ENCODE assay signal across 8 mouse cellular contexts in the genomic region with DNA sequence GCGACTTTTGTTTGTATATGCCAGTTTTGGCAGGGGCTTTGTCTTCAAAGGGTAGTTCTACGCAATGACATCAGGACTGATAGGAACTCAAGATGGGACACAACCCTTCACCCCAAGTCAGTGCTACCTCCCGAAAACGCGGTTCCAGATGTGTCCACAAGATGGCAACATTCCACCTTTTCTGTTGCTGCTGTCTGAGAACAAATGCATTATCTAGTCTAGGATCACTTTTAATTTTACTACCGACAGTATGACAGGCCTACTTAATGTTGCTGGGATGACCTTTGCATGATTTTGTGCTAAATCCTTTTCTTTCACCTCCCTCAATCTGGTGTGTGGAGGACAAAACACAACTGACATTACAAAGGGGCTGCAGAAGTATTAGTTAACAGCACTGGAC.
DNase-seq lines count a peak whose midpoint lies in the region; ATAC-seq and TF ChIP-seq lines count a peak whose summit lies in the region.

No protein-coding gene starts in this region.

- H3K27ac ChIP-seq in MEL (ENCODE audit: control insufficient read depth, low read depth, low read length), result no peak overlapping the region
- no peak overlapping the region for H3K27ac ChIP-seq in midbrain, postnatal 0 days (ENCODE audit: low read depth, low read length)

- no peaks in the 10 kb centered on the region for H3K79me2 ChIP-seq in MEL (ENCODE audit: control insufficient read depth, insufficient read depth, low read length, poor library complexity)

- H3K4me3 ChIP-seq in MEL (ENCODE audit: control insufficient read depth in 1 of 2, insufficient read depth in 1 of 2, low read depth in 2 of 2, low read length in 2 of 2), result no peak overlapping the region
- no peak overlapping the region for H3K4me3 ChIP-seq in midbrain, postnatal 0 days (ENCODE audit: low read depth, low read length)

- intact Hi-C loops in gastrocnemius, postnatal 14 days (cut with DNase I; ENCODE audit: low total_unique reads), result no loop called here

- TF ChIP-seq RAD21 in MEL (IDR thresholded peaks at IDR 0.05; ENCODE audit: low read depth, low read length), result no peak; the same call in 1 of the 2 replicates

- 15% methylated on average over 6 of the region's 6 CpGs for WGBS in midbrain, postnatal 0 days

- no peaks in the 10 kb centered on the region for H3K9me3 ChIP-seq in MEL (replicated peaks; ENCODE audit: insufficient read depth, low read length)
- no peaks in the 10 kb centered on the region for H3K9me3 ChIP-seq in midbrain, postnatal 0 days (ENCODE audit: low read length)

- H3K4me2 ChIP-seq in midbrain, postnatal 0 days (ENCODE audit: low read depth, low read length, poor library complexity, severe bottlenecking), result no peak overlapping the region

- H3K27me3 ChIP-seq in MEL (ENCODE audit: control insufficient read depth in 1 of 2, insufficient read depth in 2 of 2, low read length in 2 of 2), result no peaks in the 10 kb centered on the region
- no peaks in the 10 kb centered on the region for H3K27me3 ChIP-seq in midbrain, postnatal 0 days (ENCODE audit: insufficient read depth, low read length)

- H3K9ac ChIP-seq in MEL (ENCODE audit: control insufficient read depth, low read depth, low read length, poor library complexity, severe bottlenecking), result no peak overlapping the region
- H3K9ac ChIP-seq in midbrain, postnatal 0 days (replicated peaks; ENCODE audit: low read length, poor library complexity, severe bottlenecking), result no peak overlapping the region

- TF ChIP-seq CTCF in MEL (IDR thresholded peaks at IDR 0.05 in 2 of 3, conservative IDR thresholded peaks at IDR 0.05 in 1 of 3; ENCODE audit: control insufficient read depth in 1 of 3, insufficient read depth in 1 of 3, low read depth in 2 of 3, low read length in 3 of 3, poor library complexity in 1 of 3, severe bottlenecking in 1 of 3), result peak; percentile 17 to 32 (median 20); a peak in 3 of 6 replicates
- peak; percentile 91 for TF ChIP-seq CTCF in midbrain, postnatal 0 days (IDR thresholded peaks at IDR 0.05)

- peak; percentile 8 for DNase-seq in gastrocnemius, postnatal 14 days
- DNase-seq in gastrocnemius, adult 18-20 months (ENCODE audit: low spot score), result no peak
- peak; percentile 6 for DNase-seq in MEL (ENCODE audit: low read depth, low spot score)
- peak; percentile 45 for DNase-seq in cerebellum, adult 9-10 months
- DNase-seq in frontal cortex, adult 2 months (ENCODE audit: extremely low spot score in 1 of 2, low spot score in 1 of 2), result peak; percentile 16 to 88
- DNase-seq in layer of hippocampus, postnatal 14 days (ENCODE audit: low spot score in 2 of 2), result peak; percentile 57 to 63
- peak; percentile 69 for DNase-seq in midbrain, postnatal 0 days (ENCODE audit: low spot score)

- ATAC-seq in midbrain, postnatal 0 days (ENCODE audit: low FRiP score), result no peak
- no peak for ATAC-seq in megakaryocyte, adult 5-6 weeks (ENCODE audit: poor library complexity, severe bottlenecking)

- H3K4me1 ChIP-seq in MEL (ENCODE audit: control insufficient read depth in 1 of 2, insufficient read depth in 2 of 2, low read length in 2 of 2), result no peaks in the 10 kb centered on the region
- H3K4me1 ChIP-seq in midbrain, postnatal 0 days (ENCODE audit: insufficient read depth, low read length), result no peaks in the 10 kb centered on the region

- TF ChIP-seq EP300 in MEL (IDR thresholded peaks at IDR 0.05; ENCODE audit: low read depth in 1 of 2, low read length in 2 of 2), result no peak

- TF ChIP-seq POLR2A in MEL (IDR thresholded peaks at IDR 0.05; ENCODE audit: control insufficient read depth in 1 of 2, insufficient read depth in 1 of 2, low read depth in 1 of 2, low read length in 2 of 2, poor library complexity in 1 of 2), result no peak

- H3K36me3 ChIP-seq in MEL (ENCODE audit: control insufficient read depth in 1 of 2, insufficient read depth in 2 of 2, low read length in 2 of 2), result no peaks in the 10 kb centered on the region
- H3K36me3 ChIP-seq in midbrain, postnatal 0 days (ENCODE audit: insufficient read depth, low read length), result no peaks in the 10 kb centered on the region

TF ChIP-seq in MEL, 35 proteins besides CTCF, POLR2A, EP300 and RAD21:
- TF ChIP-seq SIN3A (IDR thresholded peaks at IDR 0.05; ENCODE audit: low read length) (no peak), KAT2A (conservative IDR thresholded peaks at IDR 0.05; ENCODE audit: low read depth, low read length) (no peak), USF2 (IDR thresholded peaks at IDR 0.05; ENCODE audit: borderline replicate concordance in 1 of 2, insufficient read depth in 1 of 2, low read depth in 1 of 2, low read length in 2 of 2) (no peak), ZMIZ1 (IDR thresholded peaks at IDR 0.05; ENCODE audit: low read depth, low read length) (no peak), MXI1 (IDR thresholded peaks at IDR 0.05; ENCODE audit: low read depth, low read length) (no peak), MAX (IDR thresholded peaks at IDR 0.05; ENCODE audit: low read length) (no peak), TCF12 (IDR thresholded peaks at IDR 0.05; ENCODE audit: low read depth, low read length) (no peak), NELFE (IDR thresholded peaks at IDR 0.05; ENCODE audit: low read depth, low read length) (no peak), ETS1 (IDR thresholded peaks at IDR 0.05; ENCODE audit: low read depth, low read length) (no peak), HCFC1 (IDR thresholded peaks at IDR 0.05; ENCODE audit: low read depth, low read length) (no peak), RCOR1 (IDR thresholded peaks at IDR 0.05; ENCODE audit: low read depth, low read length) (no peak), JUND (IDR thresholded peaks at IDR 0.05; ENCODE audit: low read depth, low read length) (no peak), GABPA (IDR thresholded peaks at IDR 0.05; ENCODE audit: low read depth, low read length) (no peak), POLR2AphosphoS5 (IDR thresholded peaks at IDR 0.05; ENCODE audit: borderline replicate concordance, low read depth, low read length) (no peak), TBP (IDR thresholded peaks at IDR 0.05; ENCODE audit: low read depth, low read length) (no peak), MEF2A (IDR thresholded peaks at IDR 0.05; ENCODE audit: extremely low read depth, insufficient replicate concordance, low read depth, low read length, poor library complexity, severe bottlenecking) (no peak), TAL1 (IDR thresholded peaks at IDR 0.05; ENCODE audit: low read length) (no peak)
